Mouse (Mus musculus): ENCODE data around the gene Fbxw8. TPM values are rescaled to one million over a fixed set of nuclear protein-coding genes. Genes with fewer than 3 reads are reported as not detected.

Fbxw8 gene
- polyA plus RNA-seq, 1 experiment from 2014 or later, result 23.9 TPM

DNA sequence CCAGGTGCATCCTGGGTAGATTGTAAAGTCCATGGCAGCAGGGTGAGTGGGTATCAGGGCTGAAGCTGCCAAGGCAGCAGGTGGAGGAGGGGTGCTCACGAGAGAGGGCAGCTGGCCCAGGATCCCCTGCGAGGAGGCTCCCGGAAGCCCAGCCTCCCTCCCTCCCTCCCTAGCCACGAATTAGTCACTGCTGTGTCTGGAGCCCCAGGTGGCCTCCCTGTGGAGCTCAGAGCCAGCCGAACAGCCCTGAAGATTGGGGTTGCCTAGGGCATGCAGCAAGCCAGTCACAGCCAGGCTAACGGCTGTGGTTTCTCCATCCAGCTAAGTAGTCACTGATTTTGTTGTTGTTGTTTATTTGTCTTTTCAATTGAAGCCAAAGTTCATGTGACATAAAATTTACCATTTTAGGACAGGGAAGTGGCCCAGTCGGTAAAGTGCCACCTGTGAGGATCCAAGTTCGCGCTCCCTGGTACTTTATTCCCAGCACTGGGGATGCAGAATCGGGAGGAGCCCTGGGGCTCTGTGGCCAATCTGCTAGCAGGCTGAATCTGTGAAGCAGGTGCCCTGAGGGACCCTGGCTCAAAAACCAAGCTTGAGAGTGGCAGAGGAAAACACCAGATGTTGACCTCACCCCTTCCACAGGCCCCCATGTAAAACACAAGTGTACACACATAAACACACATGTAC, 117.3 kb downstream of the Fbxw8 start:
- 10% methylated on average over 10 of the region's 10 CpGs for WGBS
- Histone ChIP-seq H3K4me3 (ENCODE audit: low read depth, low read length) (no peak overlapping the region), H3K9ac (ENCODE audit: low read length) (no peak overlapping the region), H3K27me3 (ENCODE audit: control insufficient read depth, insufficient read depth, low read length) (peaks cover 6% of the 10 kb centered on the region; the same call in 1 of the 2 replicates), H3K4me1 (ENCODE audit: control insufficient read depth, insufficient read depth, low read length) (peaks cover 8% of the 10 kb centered on the region; the same call in 1 of the 2 replicates), H3K36me3 (ENCODE audit: control insufficient read depth, insufficient read depth, low read length) (no peaks in the 10 kb centered on the region), H3K4me2 (ENCODE audit: low read depth, severe bottlenecking) (peak overlapping the region; percentile 24), H3K9me3 (ENCODE audit: control insufficient read depth, low read length) (no peaks in the 10 kb centered on the region), H3K27ac (replicated peaks; ENCODE audit: low read depth, low read length) (no peak overlapping the region)
- peak; percentile 60 for DNase-seq (ENCODE audit: low spot score)
- ATAC-seq (ENCODE audit: insufficient number of reproducible peaks, low FRiP score, low TSS enrichment, low read depth), result 0 out of 2 replicates have a peak, but pooled peaks have one; percentile 26

DNA sequence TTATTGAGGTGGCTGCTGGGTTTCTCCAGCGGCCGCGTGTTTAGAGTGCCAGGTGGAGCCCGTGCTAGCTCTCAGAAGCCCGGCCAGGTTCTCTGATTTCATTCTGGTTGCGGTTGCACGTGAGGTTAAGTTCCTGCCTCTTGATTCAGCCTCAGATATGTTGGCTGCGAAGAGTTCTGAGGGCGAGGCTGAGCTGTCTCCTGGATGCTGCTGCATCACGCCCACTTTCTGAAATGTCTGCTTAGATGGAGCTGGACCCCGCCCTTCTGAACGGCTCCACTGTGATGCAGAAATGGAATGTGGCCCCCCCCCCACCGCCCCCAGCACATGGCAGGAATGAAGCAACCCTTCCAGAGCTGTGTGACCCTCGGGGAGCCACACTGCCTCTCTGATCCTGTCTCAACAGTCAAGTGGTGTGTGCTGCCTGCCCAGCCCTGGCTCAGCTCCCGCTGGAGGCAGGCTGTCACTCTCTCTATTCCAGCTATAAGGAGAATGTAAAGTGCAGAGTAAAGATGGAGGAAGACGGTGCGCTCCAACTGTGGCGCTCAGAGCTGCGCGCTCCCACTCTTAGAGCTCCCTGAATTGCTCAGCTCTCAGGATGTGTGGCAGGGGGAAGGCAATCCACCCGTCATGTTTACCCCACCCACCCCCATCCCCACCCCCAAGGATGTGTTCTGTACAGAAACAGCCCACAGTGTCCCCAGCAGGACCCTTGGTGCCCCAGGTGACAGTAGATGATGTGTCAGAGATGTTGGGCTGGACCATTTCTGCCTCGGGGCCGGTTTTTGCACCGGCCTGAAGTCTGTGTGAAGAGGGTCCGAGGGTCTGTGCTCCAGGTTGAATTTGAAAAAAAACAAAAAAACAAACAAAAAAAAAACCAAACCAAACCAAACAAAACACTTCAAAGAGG, 118.1 kb downstream of the Fbxw8 start:
- Histone ChIP-seq H3K27ac (replicated peaks; ENCODE audit: low read depth, low read length) (no peak overlapping the region), H3K27me3 (ENCODE audit: control insufficient read depth, insufficient read depth, low read length) (peaks cover 6% of the 10 kb centered on the region; the same call in 1 of the 2 replicates), H3K9me3 (ENCODE audit: control insufficient read depth, low read length) (no peaks in the 10 kb centered on the region), H3K36me3 (ENCODE audit: control insufficient read depth, insufficient read depth, low read length) (no peaks in the 10 kb centered on the region), H3K9ac (ENCODE audit: low read length) (no peak overlapping the region; the same call in 1 of the 2 replicates), H3K4me2 (ENCODE audit: low read depth, severe bottlenecking) (peak overlapping the region; percentile 24), H3K4me1 (ENCODE audit: control insufficient read depth, insufficient read depth, low read length) (peaks cover 8% of the 10 kb centered on the region; the same call in 1 of the 2 replicates), H3K4me3 (ENCODE audit: low read depth, low read length) (no peak overlapping the region)
- DNase-seq (ENCODE audit: low spot score) (no peak), ATAC-seq (ENCODE audit: insufficient number of reproducible peaks, low FRiP score, low TSS enrichment, low read depth) (peak; percentile 57; the same call in 1 of the 2 replicates)
- 31% methylated on average over 25 of the region's 25 CpGs for WGBS

GRCm38 (mm10) chr5:118035786-118036185, 119.5 kb downstream of the Fbxw8 start:
- ATAC-seq (ENCODE audit: insufficient number of reproducible peaks, low FRiP score, low TSS enrichment, low read depth), result no peak
- Histone ChIP-seq H3K4me1 (ENCODE audit: control insufficient read depth, insufficient read depth, low read length) (peaks cover 8% of the 10 kb centered on the region; the same call in 1 of the 2 replicates), H3K27me3 (ENCODE audit: control insufficient read depth, insufficient read depth, low read length) (peaks cover 7% of the 10 kb centered on the region; the same call in 1 of the 2 replicates), H3K4me2 (ENCODE audit: low read depth, severe bottlenecking) (no peak overlapping the region), H3K4me3 (ENCODE audit: low read depth, low read length) (no peak overlapping the region), H3K9ac (ENCODE audit: low read length) (no peak overlapping the region), H3K36me3 (ENCODE audit: control insufficient read depth, insufficient read depth, low read length) (no peaks in the 10 kb centered on the region), H3K9me3 (ENCODE audit: control insufficient read depth, low read length) (no peaks in the 10 kb centered on the region), H3K27ac (replicated peaks; ENCODE audit: low read depth, low read length) (no peak overlapping the region)
- WGBS, result 66% methylated on average over 3 of the region's 3 CpGs
- no peak for DNase-seq (ENCODE audit: low spot score)

GRCm38 (mm10) chr5:118034632-118035031, 120.6 kb downstream of the Fbxw8 start:
- Histone ChIP-seq H3K9me3 (ENCODE audit: control insufficient read depth, low read length) (no peaks in the 10 kb centered on the region), H3K27ac (replicated peaks; ENCODE audit: low read depth, low read length) (no peak overlapping the region), H3K9ac (ENCODE audit: low read length) (no peak overlapping the region), H3K4me2 (ENCODE audit: low read depth, severe bottlenecking) (no peak overlapping the region), H3K4me1 (ENCODE audit: control insufficient read depth, insufficient read depth, low read length) (peaks cover 8% of the 10 kb centered on the region; the same call in 1 of the 2 replicates), H3K36me3 (ENCODE audit: control insufficient read depth, insufficient read depth, low read length) (no peaks in the 10 kb centered on the region), H3K27me3 (ENCODE audit: control insufficient read depth, insufficient read depth, low read length) (peaks cover 19% of the 10 kb centered on the region), H3K4me3 (ENCODE audit: low read depth, low read length) (no peak overlapping the region)
- no peak for DNase-seq (ENCODE audit: low spot score)
- ATAC-seq (ENCODE audit: insufficient number of reproducible peaks, low FRiP score, low TSS enrichment, low read depth), result no peak
- WGBS, result 92% methylated on average over 1 of the region's 1 CpGs

DNA sequence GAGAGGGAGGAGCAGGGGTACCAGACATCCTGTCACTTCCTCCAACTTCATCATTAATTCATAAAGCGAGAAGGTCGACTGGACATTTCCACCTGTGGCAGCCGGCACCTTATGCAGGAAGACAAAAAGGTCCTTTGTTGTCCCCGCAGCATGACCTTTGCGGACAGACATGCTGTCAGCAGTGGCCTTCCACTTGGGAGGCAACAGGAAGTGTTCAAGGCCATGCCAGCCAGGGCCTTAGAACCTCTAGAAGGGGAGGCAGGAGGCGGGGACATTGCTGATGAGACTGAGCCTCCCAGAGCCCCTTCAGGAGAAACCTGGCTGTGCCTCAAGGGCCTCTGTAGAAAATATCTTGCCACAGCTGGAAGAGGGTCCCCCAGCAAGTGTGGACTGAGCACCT, 121.5 kb downstream of the Fbxw8 start:
- Histone ChIP-seq H3K36me3 (ENCODE audit: control insufficient read depth, insufficient read depth, low read length) (no peaks in the 10 kb centered on the region), H3K27ac (replicated peaks; ENCODE audit: low read depth, low read length) (no peak overlapping the region), H3K4me3 (ENCODE audit: low read depth, low read length) (no peak overlapping the region), H3K4me1 (ENCODE audit: control insufficient read depth, insufficient read depth, low read length) (peaks cover 8% of the 10 kb centered on the region; the same call in 1 of the 2 replicates), H3K4me2 (ENCODE audit: low read depth, severe bottlenecking) (no peak overlapping the region), H3K9ac (ENCODE audit: low read length) (no peak overlapping the region), H3K27me3 (ENCODE audit: control insufficient read depth, insufficient read depth, low read length) (peaks cover 28% of the 10 kb centered on the region), H3K9me3 (ENCODE audit: control insufficient read depth, low read length) (no peaks in the 10 kb centered on the region)
- no peak for DNase-seq (ENCODE audit: low spot score)
- no peak for ATAC-seq (ENCODE audit: insufficient number of reproducible peaks, low FRiP score, low TSS enrichment, low read depth)
- WGBS, result 69% methylated on average over 6 of the region's 6 CpGs

GRCm38 (mm10) chr5:118033328-118033727, 121.9 kb downstream of the Fbxw8 start:
- ATAC-seq (ENCODE audit: insufficient number of reproducible peaks, low FRiP score, low TSS enrichment, low read depth) (no peak), DNase-seq (ENCODE audit: low spot score) (no peak)
- Histone ChIP-seq H3K9me3 (ENCODE audit: control insufficient read depth, low read length) (no peaks in the 10 kb centered on the region), H3K27me3 (ENCODE audit: control insufficient read depth, insufficient read depth, low read length) (peaks cover 32% of the 10 kb centered on the region), H3K27ac (replicated peaks; ENCODE audit: low read depth, low read length) (no peak overlapping the region), H3K4me2 (ENCODE audit: low read depth, severe bottlenecking) (no peak overlapping the region), H3K4me3 (ENCODE audit: low read depth, low read length) (no peak overlapping the region), H3K9ac (ENCODE audit: low read length) (no peak overlapping the region), H3K4me1 (ENCODE audit: control insufficient read depth, insufficient read depth, low read length) (peaks cover 9% of the 10 kb centered on the region), H3K36me3 (ENCODE audit: control insufficient read depth, insufficient read depth, low read length) (no peaks in the 10 kb centered on the region)
- WGBS, result 47% methylated on average over 4 of the region's 4 CpGs

- Histone ChIP-seq H3K4me1 (ENCODE audit: control insufficient read depth, insufficient read depth, low read length) (peaks cover 11% of the 10 kb centered on the region), H3K9me3 (ENCODE audit: control insufficient read depth, low read length) (no peaks in the 10 kb centered on the region), H3K27ac (replicated peaks; ENCODE audit: low read depth, low read length) (no peak overlapping the region), H3K27me3 (ENCODE audit: control insufficient read depth, insufficient read depth, low read length) (peaks cover 48% of the 10 kb centered on the region), H3K4me2 (ENCODE audit: low read depth, severe bottlenecking) (no peak overlapping the region), H3K9ac (ENCODE audit: low read length) (no peak overlapping the region), H3K36me3 (ENCODE audit: control insufficient read depth, insufficient read depth, low read length) (no peaks in the 10 kb centered on the region), H3K4me3 (ENCODE audit: low read depth, low read length) (no peak overlapping the region)
- DNase-seq (ENCODE audit: low spot score), result no peak
- ATAC-seq (ENCODE audit: insufficient number of reproducible peaks, low FRiP score, low TSS enrichment, low read depth), result no peak
- WGBS, result 42% methylated on average over 4 of the region's 4 CpGs
Measured at GRCm38 (mm10) chr5:118031508-118031907, 123.8 kb downstream of the Fbxw8 start.

DNA sequence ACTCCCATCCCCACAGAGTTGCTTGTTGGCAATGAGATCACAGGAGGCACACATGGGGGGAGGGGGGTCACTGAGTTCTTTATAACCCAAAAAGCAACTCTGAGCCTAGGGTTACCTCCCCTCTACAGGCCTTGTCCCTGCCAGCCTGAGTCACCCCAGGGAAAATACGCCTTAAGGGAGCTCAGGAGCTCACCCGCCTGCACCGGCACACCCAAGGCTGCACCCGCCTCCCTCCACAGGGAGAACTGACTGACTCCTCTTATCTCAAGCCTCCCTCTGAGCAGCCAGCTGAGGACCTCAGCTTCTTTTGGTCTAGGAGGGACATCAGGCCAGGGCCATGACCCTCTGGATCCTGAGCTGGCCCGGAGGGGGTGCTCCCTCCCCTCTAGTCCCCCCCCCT, 124.2 kb downstream of the Fbxw8 start:
- no peaks in the 10 kb centered on the region for H3K9me3 ChIP-seq (ENCODE audit: control insufficient read depth, low read length)
- ATAC-seq (ENCODE audit: insufficient number of reproducible peaks, low FRiP score, low TSS enrichment, low read depth) (no peak), DNase-seq (ENCODE audit: low spot score) (no peak)
- peaks cover 13% of the 10 kb centered on the region for H3K4me1 ChIP-seq (ENCODE audit: control insufficient read depth, insufficient read depth, low read length)
- H3K4me3 ChIP-seq (ENCODE audit: low read depth, low read length), result no peak overlapping the region
- H3K27ac ChIP-seq (replicated peaks; ENCODE audit: low read depth, low read length), result no peak overlapping the region
- H3K4me2 ChIP-seq (ENCODE audit: low read depth, severe bottlenecking), result no peak overlapping the region
- no peak overlapping the region for H3K9ac ChIP-seq (ENCODE audit: low read length)
- peaks cover 52% of the 10 kb centered on the region for H3K27me3 ChIP-seq (ENCODE audit: control insufficient read depth, insufficient read depth, low read length)
- H3K36me3 ChIP-seq (ENCODE audit: control insufficient read depth, insufficient read depth, low read length), result no peaks in the 10 kb centered on the region
- WGBS, result 58% methylated on average over 5 of the region's 5 CpGs
